Mouse (Mus musculus) lung, embryonic 14.5 days (tissue): ENCODE results near the gene Maats1. TPM values are rescaled to one million over a fixed set of nuclear protein-coding genes. Genes with fewer than 3 reads are reported as not detected.

Source experiments
- ATAC-seq: fragments of 200-750 bp; cut with Nextera tagmentation; 2 replicates; pipeline ENCODE4 v1.8.0; 2017; ENCODE audit warnings: mild to moderate bottlenecking, moderate TSS enrichment, moderate library complexity; ENCODE audit not compliant: insufficient read depth
- DNase-seq: peaks from one replicate; pipeline ENCODE4 v3.0.0-alpha.2; 2015
- H3K27ac ChIP-seq: fragments of 300-500 bp; sonication (generic); 2 replicates; pipeline ENCODE4 v1.5.1; 2014; ENCODE audit warnings: low read depth, mild to moderate bottlenecking, moderate library complexity
- H3K27me3 ChIP-seq: fragments of 300-500 bp; sonication (generic); 2 replicates; pipeline ENCODE4 v1.6.1; 2014; ENCODE audit warnings: low read length, control low read depth; ENCODE audit not compliant: insufficient read depth
- H3K36me3 ChIP-seq: fragments of 300-500 bp; sonication (generic); 2 replicates; pipeline ENCODE4 v1.6.1; 2014; ENCODE audit warnings: control low read depth; ENCODE audit not compliant: insufficient read depth
- H3K4me1 ChIP-seq: fragments of 300-500 bp; sonication (generic); 2 replicates; pipeline ENCODE4 v1.6.1; 2014; ENCODE audit warnings: antibody characterized with exemption, control low read depth; ENCODE audit not compliant: insufficient read depth
- H3K4me2 ChIP-seq: fragments of 300-500 bp; sonication (generic); 2 replicates; pipeline ENCODE4 v1.6.1; 2014; ENCODE audit warnings: mild to moderate bottlenecking
- H3K4me3 ChIP-seq: fragments of 300-500 bp; sonication (generic); 2 replicates; pipeline ENCODE4 v1.5.1; 2014; ENCODE audit warnings: low read depth, low read length
- H3K9ac ChIP-seq: fragments of 300-500 bp; sonication (generic); 2 replicates; pipeline ENCODE4 v1.6.1; 2014
- H3K9me3 ChIP-seq: fragments of 300-500 bp; sonication (generic); 2 replicates; pipeline ENCODE4 v1.6.1; 2016; ENCODE audit warnings: low read depth, low read length, control low read depth
- CTCF ChIP-seq: IDR thresholded peaks from 2 replicates; pipeline ENCODE4 v1.5.1; 2016; ENCODE audit warnings: antibody characterized with exemption, low read depth
- WGBS: fragments of 180-500 bp; shearing (Covaris S2); extraction: QIAGEN DNeasy Blood & Tissue Kit; methylation state at CpG from one replicate; pipeline ENCODE4 v1.1.7; 2014; 5-methylcytosine and 5-hydroxymethylcytosine counted together
- polyA plus RNA-seq: library from polyadenylated mRNA; unstranded; fragments of >200 nt; fragmentation: Nextera tagmentation; extraction: Ambion mirVana; gene quantifications from 2 replicates; pipeline ENCODE4 v1.2.1, GENCODE M21; 2014

Gene Maats1
- polyA plus RNA-seq, 1 experiment from 2014 or later, result 0.12 TPM

DNA sequence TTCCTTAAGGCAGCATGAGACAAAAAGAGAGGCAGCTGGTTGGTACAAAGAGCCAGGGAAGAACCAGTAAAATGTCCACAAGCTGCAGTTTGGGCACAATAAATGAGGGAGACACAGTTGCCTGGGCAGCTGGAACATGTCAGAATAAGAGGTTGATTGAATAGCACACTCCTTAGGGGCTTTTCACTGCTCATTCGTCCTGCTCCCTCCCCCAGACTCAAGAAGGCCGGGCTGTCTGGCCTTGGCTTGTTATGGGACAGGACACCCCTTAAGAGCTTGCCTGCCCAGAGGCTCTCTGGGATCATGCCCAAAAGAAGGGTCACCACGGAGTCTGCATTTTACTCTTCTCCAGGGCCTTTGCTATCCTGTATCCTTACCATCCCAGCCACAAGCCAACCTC is 58.6 kb downstream of the Maats1 start:
- Histone ChIP-seq H3K27me3 (no peaks in the 10 kb centered on the region), H3K4me2 (no peak overlapping the region), H3K27ac (no peak overlapping the region), H3K4me3 (no peak overlapping the region), H3K36me3 (no peaks in the 10 kb centered on the region), H3K9me3 (no peaks in the 10 kb centered on the region), H3K9ac (no peak overlapping the region), H3K4me1 (no peaks in the 10 kb centered on the region; the same call in 1 of the 2 replicates)
- peak; percentile 47; the same call in 1 of the 2 replicates for ATAC-seq
- DNase-seq, result no peak
- no peak for TF ChIP-seq CTCF
- WGBS, result 21% methylated on average over 3 of the region's 3 CpGs

DNA sequence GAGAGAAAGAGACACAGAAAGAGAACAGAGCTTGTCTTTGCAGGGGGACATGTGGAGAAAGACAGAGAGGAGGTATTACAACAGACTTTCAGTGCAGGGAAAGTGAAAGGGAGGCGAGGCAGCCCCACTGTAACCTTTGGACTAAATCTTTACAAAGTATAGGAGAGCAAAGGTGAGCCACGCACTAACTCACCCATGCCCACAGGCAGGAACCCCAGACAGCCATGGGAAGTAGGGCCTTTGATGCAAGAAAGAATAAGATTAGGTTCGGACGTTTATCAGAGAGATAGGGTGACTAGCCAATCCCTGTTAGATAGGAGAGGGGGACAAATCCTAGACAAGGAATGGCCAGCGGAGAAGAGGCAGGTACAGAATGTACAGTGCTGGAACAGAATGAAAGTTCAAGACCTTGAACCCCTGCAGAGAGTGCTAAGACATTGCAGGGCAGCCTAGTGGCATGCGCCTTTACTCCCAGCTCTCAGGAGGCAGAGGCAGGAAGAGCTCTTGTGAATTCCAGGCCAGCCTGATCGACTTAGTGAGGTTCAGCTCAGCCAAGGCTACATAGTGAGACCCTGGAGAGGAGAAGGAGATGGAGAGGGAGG is 59.3 kb downstream of the Maats1 start:
- no peaks in the 10 kb centered on the region for H3K9me3 ChIP-seq
- no peak overlapping the region for H3K4me3 ChIP-seq
- DNase-seq (no peak), ATAC-seq (no peak)
- no peak for TF ChIP-seq CTCF
- H3K27me3 ChIP-seq, result no peaks in the 10 kb centered on the region
- WGBS, result 69% methylated on average over 7 of the region's 7 CpGs
- H3K4me1 ChIP-seq, result no peaks in the 10 kb centered on the region; the same call in 1 of the 2 replicates
- no peak overlapping the region for H3K4me2 ChIP-seq
- H3K36me3 ChIP-seq, result no peaks in the 10 kb centered on the region
- no peak overlapping the region for H3K27ac ChIP-seq
- no peak overlapping the region for H3K9ac ChIP-seq

DNA sequence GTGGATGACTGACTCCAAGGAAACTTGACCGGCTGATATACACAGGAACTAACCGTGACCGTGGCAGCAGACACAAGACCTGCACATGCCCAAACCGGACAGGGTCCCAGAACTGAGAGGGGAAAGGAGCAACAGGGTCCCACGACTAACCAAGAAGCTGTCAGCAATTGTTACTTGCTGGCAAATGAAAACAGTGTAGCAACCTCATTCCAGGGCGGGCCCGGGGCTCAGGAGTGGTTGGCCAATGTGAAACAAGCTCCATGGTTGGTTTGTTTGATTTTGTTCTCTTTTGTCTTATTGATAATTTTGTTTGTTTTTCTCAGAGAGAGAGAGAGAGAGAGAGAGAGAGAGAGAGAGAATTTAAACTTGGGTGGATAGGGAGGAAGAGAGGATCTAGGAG is 61.0 kb downstream of the Maats1 start:
- no peaks in the 10 kb centered on the region for H3K27me3 ChIP-seq
- no peaks in the 10 kb centered on the region for H3K9me3 ChIP-seq
- H3K4me2 ChIP-seq, result no peak overlapping the region
- no peak overlapping the region for H3K9ac ChIP-seq
- H3K4me1 ChIP-seq, result no peaks in the 10 kb centered on the region
- H3K27ac ChIP-seq, result no peak overlapping the region
- no peak for DNase-seq
- H3K4me3 ChIP-seq, result no peak overlapping the region
- no peaks in the 10 kb centered on the region for H3K36me3 ChIP-seq
- ATAC-seq, result no peak
- TF ChIP-seq CTCF, result no peak
- 61% methylated on average over 7 of the region's 7 CpGs for WGBS

DNA sequence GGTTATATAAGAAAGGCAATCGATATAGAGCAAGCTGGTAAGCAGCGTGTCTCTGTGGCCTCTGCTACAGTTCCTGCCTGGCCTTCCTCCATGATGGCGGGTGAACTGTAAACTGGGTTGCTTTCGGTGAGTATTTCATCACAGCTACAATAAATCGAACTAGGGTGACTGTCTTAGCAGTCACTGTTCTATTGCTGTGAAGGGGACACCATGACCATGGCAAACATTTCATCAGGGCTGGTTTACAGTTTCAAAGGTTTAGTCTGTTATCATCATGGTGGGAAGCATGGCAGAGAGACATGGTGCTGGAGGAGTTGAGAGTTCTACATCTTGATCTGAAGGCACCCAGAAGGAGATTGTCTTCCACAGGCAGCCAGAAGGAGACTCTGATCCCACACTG is 62.1 kb downstream of the Maats1 start:
- Histone ChIP-seq H3K4me3 (no peak overlapping the region), H3K27ac (no peak overlapping the region), H3K36me3 (no peaks in the 10 kb centered on the region), H3K27me3 (no peaks in the 10 kb centered on the region), H3K9ac (no peak overlapping the region), H3K4me2 (no peak overlapping the region), H3K4me1 (no peaks in the 10 kb centered on the region), H3K9me3 (no peaks in the 10 kb centered on the region)
- 91% methylated on average over 5 of the region's 5 CpGs for WGBS
- TF ChIP-seq CTCF, result no peak
- DNase-seq, result no peak
- no peak for ATAC-seq

DNA sequence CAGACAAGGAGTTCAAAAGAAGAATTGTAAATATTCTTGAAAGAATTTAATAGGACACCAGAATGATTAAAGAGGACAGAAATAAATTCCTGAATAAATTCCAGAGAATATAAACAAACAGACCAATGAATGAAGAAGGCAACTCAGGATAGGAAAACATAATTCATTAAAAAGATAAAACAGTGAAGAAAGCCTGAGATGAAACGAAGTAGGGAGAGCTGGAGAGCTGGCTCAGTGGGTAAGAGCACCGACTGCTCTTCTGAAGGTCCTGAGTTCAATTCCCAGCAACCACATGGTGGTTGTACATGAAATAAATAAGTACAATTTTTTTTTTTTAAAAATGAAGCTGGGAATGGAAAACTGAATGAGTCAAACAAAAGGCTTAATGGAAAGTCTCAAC is 67.2 kb downstream of the Maats1 start:
- no peak overlapping the region for H3K27ac ChIP-seq
- no peak for TF ChIP-seq CTCF
- no peaks in the 10 kb centered on the region for H3K36me3 ChIP-seq
- no peaks in the 10 kb centered on the region for H3K9me3 ChIP-seq
- no peaks in the 10 kb centered on the region for H3K27me3 ChIP-seq
- no peak overlapping the region for H3K4me3 ChIP-seq
- DNase-seq, result peak; percentile 50
- no peaks in the 10 kb centered on the region for H3K4me1 ChIP-seq
- H3K4me2 ChIP-seq, result no peak overlapping the region
- WGBS, result 28% methylated on average over 2 of the region's 2 CpGs
- no peak overlapping the region for H3K9ac ChIP-seq
- ATAC-seq, result no peak

DNA sequence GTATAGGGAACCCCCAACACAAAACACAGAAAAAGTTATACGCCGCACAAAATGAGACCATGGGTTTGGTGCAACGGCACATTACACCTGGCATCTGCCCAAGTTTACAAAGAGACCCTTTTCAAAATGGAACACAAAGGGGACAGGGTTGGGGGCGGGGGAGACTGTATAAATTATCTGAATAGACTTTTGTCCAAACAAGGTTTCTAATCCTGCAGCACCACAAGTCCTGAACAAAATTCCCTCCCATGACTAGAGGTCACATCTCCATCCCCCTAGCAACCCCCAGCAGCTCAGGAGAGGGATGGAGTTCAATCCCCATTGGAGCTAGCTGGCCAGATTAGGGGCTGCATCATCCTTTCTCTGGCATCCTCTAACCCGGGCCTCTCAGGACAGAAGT is 69.5 kb downstream of the Maats1 start:
- no peak for TF ChIP-seq CTCF
- Histone ChIP-seq H3K27ac (no peak overlapping the region), H3K9me3 (no peaks in the 10 kb centered on the region), H3K4me3 (no peak overlapping the region), H3K4me1 (no peaks in the 10 kb centered on the region), H3K27me3 (no peaks in the 10 kb centered on the region), H3K36me3 (no peaks in the 10 kb centered on the region), H3K4me2 (no peak overlapping the region), H3K9ac (no peak overlapping the region)
- WGBS, result 65% methylated on average over 5 of the region's 5 CpGs
- ATAC-seq, result no peak
- no peak for DNase-seq

DNA sequence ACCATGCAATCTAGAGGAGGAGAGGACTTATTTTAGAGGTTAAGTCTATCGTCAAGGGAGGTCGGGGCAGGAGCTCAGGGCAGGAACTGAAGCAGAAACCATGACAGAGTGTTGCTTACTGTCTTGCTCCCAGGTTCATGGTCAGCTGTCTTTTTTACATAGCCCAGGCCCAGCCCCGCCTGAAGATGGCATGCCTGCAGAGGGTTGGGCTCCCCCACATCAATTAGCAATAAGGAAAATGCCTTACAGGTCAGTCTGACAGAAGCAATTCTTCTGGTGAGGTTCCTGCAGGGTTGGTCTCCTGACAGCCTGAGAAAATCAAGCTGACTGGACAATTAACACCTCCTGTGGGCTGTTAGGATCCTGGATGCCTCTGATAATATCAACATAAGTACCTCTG is 70.3 kb downstream of the Maats1 start:
- no peaks in the 10 kb centered on the region for H3K9me3 ChIP-seq
- DNase-seq, result no peak
- no peak overlapping the region for H3K4me2 ChIP-seq
- H3K36me3 ChIP-seq, result no peaks in the 10 kb centered on the region
- no peak for ATAC-seq
- 40% methylated on average over 3 of the region's 3 CpGs for WGBS
- no peak for TF ChIP-seq CTCF
- H3K4me1 ChIP-seq, result no peaks in the 10 kb centered on the region
- no peaks in the 10 kb centered on the region for H3K27me3 ChIP-seq
- no peak overlapping the region for H3K4me3 ChIP-seq
- H3K27ac ChIP-seq, result no peak overlapping the region
- H3K9ac ChIP-seq, result no peak overlapping the region

DNA sequence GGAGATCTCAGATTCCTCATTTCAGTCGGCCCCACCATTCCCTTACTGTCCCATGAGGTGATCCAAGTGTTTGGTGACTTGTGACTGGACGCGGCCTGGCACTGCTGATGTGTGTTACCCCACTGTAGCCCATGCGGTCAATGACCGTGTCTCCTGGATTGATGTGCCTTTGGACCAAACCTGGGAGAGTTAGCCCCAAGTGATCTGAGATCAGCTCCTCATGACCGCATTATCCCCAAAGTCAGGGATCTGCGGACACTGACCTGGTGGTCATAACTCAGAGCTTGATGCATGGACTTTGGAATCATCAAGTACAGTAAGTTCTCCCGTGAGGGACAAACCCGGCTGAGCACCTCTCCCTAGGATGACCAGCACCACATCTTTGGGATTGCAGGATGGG is 86.0 kb downstream of the Maats1 start:
- Histone ChIP-seq H3K9ac (no peak overlapping the region), H3K36me3 (no peaks in the 10 kb centered on the region), H3K9me3 (no peaks in the 10 kb centered on the region), H3K27ac (no peak overlapping the region), H3K4me1 (no peaks in the 10 kb centered on the region), H3K4me3 (no peak overlapping the region), H3K4me2 (no peak overlapping the region), H3K27me3 (no peaks in the 10 kb centered on the region)
- DNase-seq, result no peak
- WGBS, result 90% methylated on average over 9 of the region's 9 CpGs
- no peak for ATAC-seq
- TF ChIP-seq CTCF, result no peak
